Mouse (Mus musculus) small intestine, adult 2 months (tissue): ENCODE measurements around the gene Dnah11.

Experiments used
- CTCF ChIP-seq: fragments of 200-500 bp; IDR thresholded peaks from 2 replicates; pipeline ENCODE4 v1.5.1; 2012; ENCODE audit warnings: low read depth, mild to moderate bottlenecking, control low read depth, inconsistent platforms, low read length, moderate library complexity, mixed read lengths; ENCODE audit not compliant: insufficient replicate concordance, insufficient read length; ENCODE audit errors: extremely low read depth
- POLR2A ChIP-seq: fragments of 200-500 bp; IDR thresholded peaks from 2 replicates; pipeline ENCODE4 v1.6.1; 2012; ENCODE audit warnings: low read depth, mild to moderate bottlenecking, control low read depth, inconsistent platforms, low read length, moderate library complexity

DNA sequence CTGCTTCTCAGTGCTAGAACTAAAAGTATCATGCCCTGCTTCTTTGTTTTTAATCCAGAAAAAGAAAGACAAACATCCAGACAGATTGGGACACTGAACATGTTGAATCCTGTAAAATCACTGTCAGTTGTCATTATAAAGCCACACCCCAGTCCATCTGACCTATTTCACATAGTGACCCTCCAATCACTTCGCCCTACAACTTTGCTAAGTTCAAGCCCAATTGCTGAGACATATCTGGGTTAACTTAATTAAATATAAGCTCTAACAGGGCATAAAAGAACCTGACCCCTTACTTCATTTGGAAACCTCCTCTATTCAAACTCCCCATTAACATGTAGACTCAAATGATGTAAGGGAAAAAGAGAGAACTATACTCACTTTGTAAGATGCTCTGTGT, 287.4 kb downstream of the Dnah11 start:
- no peak for TF ChIP-seq POLR2A
- no peak for TF ChIP-seq CTCF
